Mouse (Mus musculus) lung, embryonic 14.5 days (tissue): Measurements from ENCODE around the gene Cbs. TPM values are rescaled to one million over a fixed set of nuclear protein-coding genes. Genes with fewer than 3 reads are reported as not detected.

Experiments used
- ATAC-seq: fragments of 200-750 bp; cut with Nextera tagmentation; 2 replicates; pipeline ENCODE4 v1.8.0; 2017; ENCODE audit warnings: mild to moderate bottlenecking, moderate TSS enrichment, moderate library complexity; ENCODE audit not compliant: insufficient read depth
- DNase-seq: peaks from one replicate; pipeline ENCODE4 v3.0.0-alpha.2; 2015
- H3K27ac ChIP-seq: fragments of 300-500 bp; sonication (generic); 2 replicates; pipeline ENCODE4 v1.5.1; 2014; ENCODE audit warnings: low read depth, mild to moderate bottlenecking, moderate library complexity
- H3K27me3 ChIP-seq: fragments of 300-500 bp; sonication (generic); 2 replicates; pipeline ENCODE4 v1.6.1; 2014; ENCODE audit warnings: low read length, control low read depth; ENCODE audit not compliant: insufficient read depth
- H3K36me3 ChIP-seq: fragments of 300-500 bp; sonication (generic); 2 replicates; pipeline ENCODE4 v1.6.1; 2014; ENCODE audit warnings: control low read depth; ENCODE audit not compliant: insufficient read depth
- H3K4me1 ChIP-seq: fragments of 300-500 bp; sonication (generic); 2 replicates; pipeline ENCODE4 v1.6.1; 2014; ENCODE audit warnings: antibody characterized with exemption, control low read depth; ENCODE audit not compliant: insufficient read depth
- H3K4me2 ChIP-seq: fragments of 300-500 bp; sonication (generic); 2 replicates; pipeline ENCODE4 v1.6.1; 2014; ENCODE audit warnings: mild to moderate bottlenecking
- H3K4me3 ChIP-seq: fragments of 300-500 bp; sonication (generic); 2 replicates; pipeline ENCODE4 v1.5.1; 2014; ENCODE audit warnings: low read depth, low read length
- H3K9ac ChIP-seq: fragments of 300-500 bp; sonication (generic); 2 replicates; pipeline ENCODE4 v1.6.1; 2014
- H3K9me3 ChIP-seq: fragments of 300-500 bp; sonication (generic); 2 replicates; pipeline ENCODE4 v1.6.1; 2016; ENCODE audit warnings: low read depth, low read length, control low read depth
- CTCF ChIP-seq: IDR thresholded peaks from 2 replicates; pipeline ENCODE4 v1.5.1; 2016; ENCODE audit warnings: antibody characterized with exemption, low read depth
- WGBS: fragments of 180-500 bp; shearing (Covaris S2); extraction: QIAGEN DNeasy Blood & Tissue Kit; methylation state at CpG from one replicate; pipeline ENCODE4 v1.1.7; 2014; 5-methylcytosine and 5-hydroxymethylcytosine counted together
- polyA plus RNA-seq: library from polyadenylated mRNA; unstranded; fragments of >200 nt; fragmentation: Nextera tagmentation; extraction: Ambion mirVana; gene quantifications from 2 replicates; pipeline ENCODE4 v1.2.1, GENCODE M21; 2014

Cbs gene
- polyA plus RNA-seq, 1 experiment from 2014 or later, result 2.7 TPM

GRCm38 (mm10) chr17:31571689-31572088 is 65.3 kb downstream of the Cbs start:
- Histone ChIP-seq H3K36me3 (peaks cover 9% of the 10 kb centered on the region; the same call in 1 of the 2 replicates), H3K4me1 (peaks cover 12% of the 10 kb centered on the region), H3K27me3 (no peaks in the 10 kb centered on the region), H3K9ac (no peak overlapping the region), H3K27ac (no peak overlapping the region), H3K9me3 (no peaks in the 10 kb centered on the region), H3K4me2 (no peak overlapping the region), H3K4me3 (no peak overlapping the region)
- TF ChIP-seq CTCF, result no peak
- no peak for ATAC-seq
- no peak for DNase-seq
- 86% methylated on average over 5 of the region's 5 CpGs for WGBS

- Histone ChIP-seq H3K36me3 (peaks cover 9% of the 10 kb centered on the region; the same call in 1 of the 2 replicates), H3K4me3 (no peak overlapping the region), H3K9me3 (no peaks in the 10 kb centered on the region), H3K27ac (no peak overlapping the region), H3K4me2 (no peak overlapping the region), H3K27me3 (no peaks in the 10 kb centered on the region), H3K4me1 (peaks cover 15% of the 10 kb centered on the region), H3K9ac (no peak overlapping the region)
- ATAC-seq, result peak; percentile 61; the same call in 1 of the 2 replicates
- TF ChIP-seq CTCF, result no peak
- WGBS, result 86% methylated on average over 9 of the region's 9 CpGs
- DNase-seq, result peak; percentile 50
These were observed 66.6 kb downstream of the Cbs start for GRCm38 (mm10) chr17:31570321-31570925.

- Histone ChIP-seq H3K27me3 (no peaks in the 10 kb centered on the region), H3K9ac (no peak overlapping the region), H3K4me3 (no peak overlapping the region), H3K4me2 (no peak overlapping the region), H3K27ac (no peak overlapping the region), H3K36me3 (peaks cover 9% of the 10 kb centered on the region; the same call in 1 of the 2 replicates), H3K4me1 (peaks cover 15% of the 10 kb centered on the region), H3K9me3 (no peaks in the 10 kb centered on the region)
- no peak for TF ChIP-seq CTCF
- DNase-seq (no peak), ATAC-seq (no peak)
- 79% methylated on average over 1 of the region's 1 CpGs for WGBS
These were observed 67.3 kb downstream of the Cbs start for GRCm38 (mm10) chr17:31569756-31570155.

GRCm38 (mm10) chr17:31566276-31566675 is 70.8 kb downstream of the Cbs start:
- peak overlapping the region; percentile 77 for H3K4me2 ChIP-seq
- ATAC-seq (no peak), DNase-seq (no peak)
- peaks cover 9% of the 10 kb centered on the region; the same call in 1 of the 2 replicates for H3K36me3 ChIP-seq
- no peaks in the 10 kb centered on the region for H3K27me3 ChIP-seq
- 64% methylated on average over 6 of the region's 6 CpGs for WGBS
- H3K27ac ChIP-seq, result no peak overlapping the region
- H3K4me1 ChIP-seq, result peaks cover 15% of the 10 kb centered on the region
- no peaks in the 10 kb centered on the region for H3K9me3 ChIP-seq
- TF ChIP-seq CTCF, result no peak
- peak overlapping the region; percentile 91 for H3K4me3 ChIP-seq
- H3K9ac ChIP-seq, result peak overlapping the region; percentile 88; the same call in 1 of the 2 replicates

- H3K9ac ChIP-seq, result peak overlapping the region; percentile 88
- H3K4me1 ChIP-seq, result peaks cover 15% of the 10 kb centered on the region
- under 1% methylated on average over 73 of the region's 88 CpGs for WGBS
- peak overlapping the region; percentile 97 for H3K27ac ChIP-seq
- H3K4me3 ChIP-seq, result peak overlapping the region; percentile 91
- no peaks in the 10 kb centered on the region for H3K27me3 ChIP-seq
- ATAC-seq (peak; percentile 55), DNase-seq (peak; percentile 85)
- H3K4me2 ChIP-seq, result peak overlapping the region; percentile 77
- H3K36me3 ChIP-seq, result peaks cover 9% of the 10 kb centered on the region; the same call in 1 of the 2 replicates
- H3K9me3 ChIP-seq, result no peaks in the 10 kb centered on the region
- TF ChIP-seq CTCF, result peak; percentile 37; the same call in 1 of the 2 replicates
These were observed 71.6 kb downstream of the Cbs start for GRCm38 (mm10) chr17:31565141-31566056.

GRCm38 (mm10) chr17:31564858-31565140 is 72.2 kb downstream of the Cbs start:
- Histone ChIP-seq H3K27me3 (no peaks in the 10 kb centered on the region), H3K4me3 (peak overlapping the region; percentile 91), H3K4me1 (peaks cover 15% of the 10 kb centered on the region), H3K9ac (peak overlapping the region; percentile 88), H3K9me3 (no peaks in the 10 kb centered on the region), H3K4me2 (peak overlapping the region; percentile 77), H3K36me3 (peaks cover 9% of the 10 kb centered on the region; the same call in 1 of the 2 replicates), H3K27ac (peak overlapping the region; percentile 97)
- no peak for TF ChIP-seq CTCF
- DNase-seq (no peak), ATAC-seq (no peak)
- WGBS, result under 1% methylated on average over 25 of the region's 44 CpGs
